Mouse (Mus musculus): ENCODE results near the gene Cela1. TPM values are rescaled to one million over a fixed set of nuclear protein-coding genes. Genes with fewer than 3 reads are reported as not detected.

Cela1 gene
- polyA plus RNA-seq (2012; rRNA removed; ENCODE audit: low replicate concordance): 13.4 and 28.3 TPM in 2 replicates

DNA sequence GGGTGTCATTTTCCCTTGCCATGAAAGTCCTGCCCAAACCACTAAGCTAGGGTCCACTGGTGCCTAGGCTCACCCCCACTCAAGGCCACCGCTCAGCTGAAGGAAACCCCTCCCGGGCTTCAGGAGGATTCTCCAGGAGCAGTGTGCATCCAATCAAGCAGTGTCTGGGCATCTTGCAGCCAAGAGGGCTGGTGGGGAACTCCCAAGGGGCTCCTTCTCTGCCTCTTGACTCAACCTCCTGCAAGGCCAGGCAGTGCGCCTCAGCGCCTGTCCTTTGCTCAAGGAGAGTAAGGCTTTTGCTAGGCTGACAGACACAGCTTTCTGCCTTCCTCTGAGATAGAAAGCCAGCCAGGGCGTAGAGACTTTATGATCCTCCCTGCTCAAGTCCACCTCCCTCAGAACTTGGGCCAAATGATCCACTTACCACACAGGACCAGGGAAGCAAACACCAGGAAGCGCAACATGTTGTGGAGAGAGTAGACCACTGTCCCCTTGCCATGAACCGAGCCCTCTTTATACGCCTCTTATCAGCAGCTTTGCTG, at the start of gene Cela1:
Cela1 (minus strand) TSS at position 492 of the 542 bp plus-strand sequence.

DNA sequence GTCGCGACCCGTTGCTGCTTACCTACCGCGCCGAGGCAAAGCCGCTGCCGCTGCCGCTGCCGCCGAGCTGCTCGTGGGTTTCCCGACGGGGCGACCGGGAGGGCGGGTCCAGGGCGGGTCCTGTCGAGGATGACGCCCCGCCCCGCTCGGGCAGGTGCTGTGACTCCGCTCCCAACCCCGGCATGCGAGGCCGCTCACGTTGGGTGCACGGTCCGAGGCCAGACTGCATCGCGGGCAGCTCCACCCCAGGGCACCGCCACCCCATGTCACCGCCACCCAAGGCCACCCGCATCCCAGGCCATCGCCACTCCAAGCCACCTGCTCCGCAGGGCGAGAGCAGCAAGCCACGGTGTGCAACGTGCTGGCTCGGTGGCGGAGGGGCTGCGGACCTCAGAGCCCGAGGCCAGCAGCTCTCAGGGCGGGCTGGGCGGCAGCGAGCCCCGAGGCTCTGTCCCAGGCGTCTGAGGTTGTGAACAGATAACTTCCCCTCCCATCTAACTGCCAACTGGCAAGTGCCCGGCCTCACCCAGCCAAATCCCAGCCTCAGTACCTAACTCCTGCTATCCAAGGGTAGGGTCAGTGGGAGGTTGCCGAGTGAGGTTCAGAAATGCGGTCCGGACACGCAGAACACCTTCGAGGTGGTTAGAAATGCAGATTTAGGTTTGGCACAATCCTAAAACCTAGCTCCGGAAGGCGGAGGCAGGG, 41.7 kb upstream of the Cela1 start, which contains the start of gene Galnt6:
Galnt6 (minus strand) TSS at position 96 of the 705 bp plus-strand sequence.

DNA sequence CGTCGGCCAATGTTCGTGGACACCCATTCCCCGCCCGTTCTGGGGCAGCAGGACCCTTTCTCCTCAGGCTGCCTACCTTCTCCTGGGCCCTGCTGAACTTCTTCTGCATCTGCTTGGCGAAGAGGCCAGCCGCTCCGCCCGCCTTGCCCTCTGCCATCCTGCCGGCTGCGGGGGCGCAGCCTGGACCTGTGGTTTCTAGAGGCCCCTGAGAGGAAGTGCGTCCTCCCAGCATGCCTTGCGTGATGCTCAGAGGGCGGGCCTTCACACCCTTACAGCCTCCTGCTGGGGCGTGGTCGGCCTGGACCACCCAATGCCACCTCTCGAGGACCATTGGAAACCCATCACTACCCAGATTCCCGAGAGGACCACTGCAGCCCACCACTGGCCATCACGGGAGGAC, 18.4 kb downstream of the Cela1 start, which contains the start of gene Bin2:
Bin2 (minus strand) TSS at position 217 of the 400 bp plus-strand sequence.

DNA sequence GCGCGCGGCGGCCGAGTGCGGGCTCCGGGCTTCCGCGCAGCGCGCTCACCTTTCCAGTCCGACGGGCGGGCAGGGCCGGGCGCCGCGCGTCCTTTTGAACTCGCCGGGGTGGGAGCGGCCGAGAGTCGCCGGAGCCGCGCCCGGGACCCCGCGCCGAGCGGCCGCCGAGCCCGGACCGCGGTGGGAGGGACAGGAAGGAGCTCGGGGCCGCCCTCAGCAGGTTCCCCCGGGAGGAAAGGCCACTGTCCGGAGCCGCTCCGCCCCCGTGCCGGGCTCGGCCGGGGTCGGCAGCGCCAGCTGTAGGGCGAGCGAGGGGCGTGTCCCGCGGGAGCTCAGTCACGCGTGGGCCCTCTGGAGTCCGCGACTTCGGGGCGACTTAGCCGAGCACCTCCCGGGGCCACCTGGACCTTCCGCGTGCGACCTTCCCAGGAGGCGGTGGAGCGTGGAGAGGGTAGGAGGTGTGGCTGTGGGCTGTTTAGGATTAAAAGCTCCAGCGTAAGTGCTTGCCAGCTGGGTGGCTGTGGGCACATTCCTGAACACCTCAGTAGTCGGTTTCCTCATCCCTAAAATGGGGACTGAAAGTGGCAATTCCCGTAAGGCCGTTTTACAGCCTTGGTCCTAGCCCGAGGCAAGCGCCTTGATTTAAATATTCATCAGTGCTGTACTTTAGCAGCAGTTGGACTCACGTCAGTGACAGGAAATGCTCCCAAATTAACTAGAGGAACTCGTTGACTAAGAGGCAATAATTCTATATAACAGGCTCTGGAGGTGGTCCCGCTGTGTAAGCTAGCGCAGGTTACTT, 50.8 kb downstream of the Cela1 start, which contains the start of gene Smagp:
Smagp (minus strand) TSS at position 241 of the 802 bp plus-strand sequence.

Other genes with a start within 250 kb of the Cela1 start
- 61.8 and 111 TPM in 2 replicates for gene Letmd1, start 218.9 kb downstream of the Cela1 start, polyA plus RNA-seq (2012; rRNA removed; ENCODE audit: low replicate concordance)
- 3.3 and 3.9 TPM in 2 replicates for gene Csrnp2, start 192.4 kb downstream of the Cela1 start, polyA plus RNA-seq (2012; rRNA removed; ENCODE audit: low replicate concordance)
- gene Tfcp2, start 135.9 kb downstream of the Cela1 start, polyA plus RNA-seq (2012; rRNA removed; ENCODE audit: low replicate concordance): 6.5 and 9.5 TPM in 2 replicates
- 23.0 and 46.9 TPM in 2 replicates for gene Pou6f1, start 87.9 kb downstream of the Cela1 start, polyA plus RNA-seq (2012; rRNA removed; ENCODE audit: low replicate concordance)
- 796 and 920 TPM in 2 replicates for gene Dazap2, start 72.6 kb downstream of the Cela1 start, polyA plus RNA-seq (2012; rRNA removed; ENCODE audit: low replicate concordance)
- gene Smagp, start 51.0 kb downstream of the Cela1 start, polyA plus RNA-seq (2012; rRNA removed; ENCODE audit: low replicate concordance): 44.9 and 68.9 TPM in 2 replicates
- gene Bin2, start 18.4 kb downstream of the Cela1 start, polyA plus RNA-seq (2012; rRNA removed; ENCODE audit: low replicate concordance): 22.7 and 60.2 TPM in 2 replicates
- 5.8 and 12.7 TPM in 2 replicates for gene Galnt6, start 41.5 kb upstream of the Cela1 start, polyA plus RNA-seq (2012; rRNA removed; ENCODE audit: low replicate concordance)
- gene Slc4a8, start 73.8 kb upstream of the Cela1 start, polyA plus RNA-seq (2012; rRNA removed; ENCODE audit: low replicate concordance): 8.0 and 10.3 TPM in 2 replicates
- gene Scn8a, start 181.9 kb upstream of the Cela1 start, polyA plus RNA-seq (2012; rRNA removed; ENCODE audit: low replicate concordance): 0.52 and 0.91 TPM in 2 replicates